Mouse (Mus musculus) forebrain, postnatal 0 days (tissue): ENCODE results near the gene Tmem110. TPM values are rescaled to one million over a fixed set of nuclear protein-coding genes. Genes with fewer than 3 reads are reported as not detected.
A peak's percentile ranks its signal among the peaks of the same experiment; 100 is the strongest.

Experiments used
- ATAC-seq: fragments of 200-750 bp; cut with Nextera tagmentation; 2 replicates; pipeline ENCODE4 v1.8.0; 2017; ENCODE audit warnings: mild to moderate bottlenecking, moderate library complexity
- DNase-seq: peaks from one replicate; pipeline ENCODE4 v3.0.0-alpha.2; 2015
- H3K27ac ChIP-seq: fragments of 300-500 bp; sonication (generic); 2 replicates; pipeline ENCODE4 v1.5.1; 2014; ENCODE audit warnings: low read depth, mild to moderate bottlenecking, antibody characterized with exemption, low read length, moderate library complexity, mixed read lengths
- H3K27me3 ChIP-seq: fragments of 300-500 bp; sonication (generic); 2 replicates; pipeline ENCODE4 v1.6.1; 2014; ENCODE audit warnings: mild to moderate bottlenecking, low read length, mixed read lengths; ENCODE audit not compliant: insufficient read depth
- H3K36me3 ChIP-seq: fragments of 300-500 bp; sonication (generic); 2 replicates; pipeline ENCODE4 v1.6.1; 2014; ENCODE audit warnings: mild to moderate bottlenecking, moderate library complexity; ENCODE audit not compliant: insufficient read depth
- H3K4me1 ChIP-seq: fragments of 300-500 bp; sonication (generic); 2 replicates; pipeline ENCODE4 v1.6.1; 2014; ENCODE audit warnings: antibody characterized with exemption; ENCODE audit not compliant: insufficient read depth
- H3K4me2 ChIP-seq: fragments of 300-500 bp; sonication (generic); 2 replicates; pipeline ENCODE4 v1.6.1; 2014; ENCODE audit warnings: low read depth, mild to moderate bottlenecking, moderate library complexity
- H3K4me3 ChIP-seq: fragments of 300-500 bp; sonication (generic); 2 replicates; pipeline ENCODE4 v1.5.1; 2014; ENCODE audit warnings: low read depth, low read length, mixed read lengths
- H3K9ac ChIP-seq: fragments of 300-500 bp; sonication (generic); 2 replicates; pipeline ENCODE4 v1.6.1; 2014; ENCODE audit warnings: mild to moderate bottlenecking
- H3K9me3 ChIP-seq: fragments of 300-500 bp; sonication (generic); 2 replicates; pipeline ENCODE4 v1.6.1; 2016; ENCODE audit warnings: low read length
- CTCF ChIP-seq: sonication (generic); IDR thresholded peaks from 2 replicates; pipeline ENCODE4 v1.5.1; 2016; ENCODE audit warnings: antibody characterized with exemption, control low read depth, low read depth
- WGBS: fragments of 180-500 bp; shearing (Covaris S2); extraction: QIAGEN DNeasy Blood & Tissue Kit; methylation state at CpG from one replicate; pipeline ENCODE4 v1.1.7; 2014; 5-methylcytosine and 5-hydroxymethylcytosine counted together
- polyA plus RNA-seq: library from polyadenylated mRNA; unstranded; fragments of >200 nt; fragmentation: Nextera tagmentation; extraction: Ambion mirVana; gene quantifications from 2 replicates; pipeline ENCODE4 v1.2.1, GENCODE M21; 2015
- total RNA-seq: library from RNA; depleted of rRNA; stranded (reverse); fragments of >200 nt; gene quantifications from 2 replicates; pipeline ENCODE4 v1.2.3, GENCODE M21; 2014

Tmem110 gene
- total and polyA plus RNA-seq, 2 experiments from 2014 or later = 12.0 to 19.0 TPM

GRCm38 (mm10) chr14:30875130-30875865, 49.9 kb downstream of the Tmem110 start:
- Histone ChIP-seq H3K4me2 (no peak overlapping the region), H3K4me3 (no peak overlapping the region), H3K27ac (no peak overlapping the region), H3K4me1 (no peaks in the 10 kb centered on the region), H3K9me3 (no peaks in the 10 kb centered on the region), H3K9ac (no peak overlapping the region), H3K36me3 (peaks cover 36% of the 10 kb centered on the region), H3K27me3 (no peaks in the 10 kb centered on the region)
- DNase-seq (no peak), ATAC-seq (no peak)
- 91% methylated on average over 12 of the region's 12 CpGs for WGBS
- no peak for TF ChIP-seq CTCF

GRCm38 (mm10) chr14:30875955-30876354, 50.6 kb downstream of the Tmem110 start:
- DNase-seq = no peak
- H3K27me3 ChIP-seq = no peaks in the 10 kb centered on the region
- 91% methylated on average over 9 of the region's 9 CpGs for WGBS
- H3K4me2 ChIP-seq = no peak overlapping the region
- H3K4me1 ChIP-seq = no peaks in the 10 kb centered on the region
- ATAC-seq = no peak
- TF ChIP-seq CTCF = no peak
- H3K36me3 ChIP-seq = peaks cover 36% of the 10 kb centered on the region
- H3K9ac ChIP-seq = no peak overlapping the region
- no peak overlapping the region for H3K27ac ChIP-seq
- H3K4me3 ChIP-seq = no peak overlapping the region
- H3K9me3 ChIP-seq = no peaks in the 10 kb centered on the region

- Histone ChIP-seq H3K27ac (no peak overlapping the region), H3K4me1 (no peaks in the 10 kb centered on the region), H3K9ac (no peak overlapping the region), H3K27me3 (no peaks in the 10 kb centered on the region), H3K36me3 (peaks cover 36% of the 10 kb centered on the region), H3K4me3 (no peak overlapping the region), H3K4me2 (no peak overlapping the region), H3K9me3 (no peaks in the 10 kb centered on the region)
- no peak for ATAC-seq
- 92% methylated on average over 10 of the region's 10 CpGs for WGBS
- no peak for DNase-seq
- no peak for TF ChIP-seq CTCF
Observed at GRCm38 (mm10) chr14:30876451-30876850, 51.1 kb downstream of the Tmem110 start.

GRCm38 (mm10) chr14:30877827-30878226, 52.4 kb downstream of the Tmem110 start:
- 96% methylated on average over 3 of the region's 3 CpGs for WGBS

GRCm38 (mm10) chr14:30878958-30879571, 53.7 kb downstream of the Tmem110 start, which contains the start of gene Mustn1:
Gene Mustn1 (plus strand): TSS chr14:30879200.
- H3K36me3 ChIP-seq = peaks cover 23% of the 10 kb centered on the region
- no peaks in the 10 kb centered on the region for H3K4me1 ChIP-seq
- TF ChIP-seq CTCF = no peak
- H3K9ac ChIP-seq = no peak within 1 kb of the TSS
- ATAC-seq (peak; percentile 69), DNase-seq (peak; percentile 7)
- 58% methylated on average over 11 of the region's 11 CpGs for WGBS
- no peak within 1 kb of the TSS for H3K4me3 ChIP-seq
- H3K9me3 ChIP-seq = no peaks in the 10 kb centered on the region
- no peak within 1 kb of the TSS for H3K4me2 ChIP-seq
- H3K27ac ChIP-seq = no peak within 1 kb of the TSS
- H3K27me3 ChIP-seq = no peaks in the 10 kb centered on the region

More at GRCm38 (mm10) chr14:30877827-30878226, 52.4 kb downstream of the Tmem110 start:
- Histone ChIP-seq H3K27me3 (no peaks in the 10 kb centered on the region), H3K36me3 (peaks cover 35% of the 10 kb centered on the region), H3K27ac (no peak overlapping the region), H3K9me3 (no peaks in the 10 kb centered on the region), H3K9ac (no peak overlapping the region), H3K4me2 (no peak overlapping the region), H3K4me1 (no peaks in the 10 kb centered on the region), H3K4me3 (no peak overlapping the region)
- TF ChIP-seq CTCF = no peak
- ATAC-seq (no peak), DNase-seq (no peak)

- DNase-seq (no peak), ATAC-seq (peak; percentile 5; the same call in 1 of the 2 replicates)
- Histone ChIP-seq H3K9ac (no peak overlapping the region), H3K4me3 (no peak overlapping the region), H3K9me3 (no peaks in the 10 kb centered on the region), H3K36me3 (peaks cover 17% of the 10 kb centered on the region), H3K27me3 (no peaks in the 10 kb centered on the region), H3K27ac (no peak overlapping the region), H3K4me1 (no peaks in the 10 kb centered on the region), H3K4me2 (no peak overlapping the region)
- TF ChIP-seq CTCF = no peak
- 64% methylated on average over 9 of the region's 9 CpGs for WGBS
Observed at GRCm38 (mm10) chr14:30879794-30880193, 54.4 kb downstream of the Tmem110 start.

- H3K9me3 ChIP-seq = no peaks in the 10 kb centered on the region
- no peak for TF ChIP-seq CTCF
- no peak overlapping the region for H3K4me3 ChIP-seq
- no peak for ATAC-seq
- no peak overlapping the region for H3K4me2 ChIP-seq
- 75% methylated on average over 8 of the region's 8 CpGs for WGBS
- H3K27ac ChIP-seq = no peak overlapping the region
- no peaks in the 10 kb centered on the region for H3K27me3 ChIP-seq
- no peak overlapping the region for H3K9ac ChIP-seq
- peaks cover 14% of the 10 kb centered on the region for H3K36me3 ChIP-seq
- H3K4me1 ChIP-seq = no peaks in the 10 kb centered on the region
- DNase-seq = no peak
Observed at GRCm38 (mm10) chr14:30880251-30880650, 54.9 kb downstream of the Tmem110 start.
